Mouse (Mus musculus): ENCODE results near the gene Zfp74.

Gene Zfp74

DNA sequence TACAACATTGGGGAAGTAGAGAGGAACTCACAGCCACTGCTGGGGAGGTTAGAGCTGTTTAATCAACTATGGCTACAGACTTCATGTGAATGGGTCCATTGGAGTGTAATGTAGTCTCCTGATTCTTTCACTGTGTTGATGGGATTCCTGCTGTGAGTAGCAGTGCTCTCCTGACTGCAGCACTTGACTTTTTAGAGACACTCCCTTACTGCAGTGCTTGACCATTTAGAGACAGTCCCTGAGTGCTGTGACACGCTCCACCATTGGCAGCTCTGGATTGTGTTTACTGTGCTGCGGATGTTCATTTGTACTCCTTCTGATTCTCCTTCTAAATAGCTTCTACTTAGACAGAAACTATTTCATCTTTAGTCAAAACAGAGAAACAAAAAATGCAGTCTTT is 11.1 kb downstream of the Zfp74 start:
- DNase-seq = no peak

- no peak for DNase-seq
These were observed 12.9 kb downstream of the Zfp74 start for GRCm38 (mm10) chr7:29941027-29941426.

GRCm38 (mm10) chr7:29938856-29939255 is 15.0 kb downstream of the Zfp74 start:
- no peak for DNase-seq

- no peak for DNase-seq
These were observed 31.1 kb downstream of the Zfp74 start for GRCm38 (mm10) chr7:29922780-29923179.

- DNase-seq = no peak
These were observed 32.3 kb downstream of the Zfp74 start for GRCm38 (mm10) chr7:29921439-29922093.

- DNase-seq = no peak
These were observed 35.8 kb downstream of the Zfp74 start for GRCm38 (mm10) chr7:29918062-29918453.

GRCm38 (mm10) chr7:29917371-29918061 is 36.4 kb downstream of the Zfp74 start:
- no peak for DNase-seq

DNA sequence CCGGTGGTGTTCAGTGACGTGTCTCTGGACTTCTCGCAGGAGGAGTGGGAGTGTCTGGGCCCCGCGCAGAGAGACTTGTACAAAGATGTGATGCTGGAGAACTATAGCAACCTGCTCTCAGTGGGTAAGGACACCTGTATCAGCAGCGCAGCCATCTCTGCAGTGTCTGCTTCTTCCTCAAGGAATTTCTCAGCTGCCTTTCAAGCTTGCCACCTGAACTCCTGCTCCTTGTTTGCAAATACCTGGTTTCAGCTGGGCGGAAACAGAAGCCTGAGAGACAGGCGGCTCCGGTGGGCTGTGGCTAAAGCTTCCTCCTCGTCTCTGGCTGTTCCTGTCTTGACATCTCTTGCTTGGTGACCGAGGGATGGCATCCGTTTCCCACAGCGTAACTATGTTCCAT is 41.7 kb downstream of the Zfp74 start:
- no peak for DNase-seq

- DNase-seq = no peak
These were observed 43.6 kb downstream of the Zfp74 start for GRCm38 (mm10) chr7:29910252-29910651.

DNA sequence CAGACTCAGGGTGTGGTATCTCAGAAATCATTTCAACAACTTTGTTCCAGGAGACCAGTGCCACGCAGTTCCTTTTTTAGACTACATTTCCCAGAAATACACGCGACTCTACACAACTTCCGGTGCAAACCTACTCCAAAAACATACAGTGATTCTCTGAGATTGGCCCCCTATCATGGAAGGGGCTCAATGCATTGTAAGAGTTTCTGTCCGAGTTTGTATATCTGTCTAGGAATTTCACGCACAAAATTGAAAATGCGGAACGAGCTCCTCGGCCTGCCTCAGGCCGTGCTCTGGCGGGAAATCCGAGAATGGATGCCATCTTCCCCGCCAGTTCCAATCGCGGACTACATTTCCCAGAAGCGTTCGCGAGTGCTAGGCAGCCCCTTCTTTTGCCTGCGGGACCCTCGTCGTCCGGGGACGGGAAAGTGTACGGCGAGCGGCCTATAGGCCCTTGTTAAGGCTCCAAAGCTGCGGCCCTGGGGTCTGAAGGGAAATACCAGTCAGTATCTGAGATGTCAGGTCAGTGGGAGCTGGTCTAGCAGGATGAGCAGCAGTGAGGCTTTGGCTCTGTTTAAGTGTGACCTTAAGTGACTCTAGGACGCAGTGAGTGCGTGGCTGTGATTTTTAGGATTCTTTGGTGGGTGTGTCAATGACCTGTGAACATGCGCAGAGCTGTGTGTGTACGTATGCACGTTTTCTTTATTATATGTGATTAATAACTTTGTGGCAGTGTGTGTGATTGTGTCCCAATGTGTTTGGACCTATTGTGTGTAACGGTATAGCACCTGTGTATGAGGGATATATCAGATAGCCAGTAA is 45.5 kb downstream of the Zfp74 start, which contains the start of gene Zfp383:
Zfp383 (plus strand) TSS at position 94 of the 821 bp plus-strand sequence.
- peak; percentile 73 for DNase-seq

DNA sequence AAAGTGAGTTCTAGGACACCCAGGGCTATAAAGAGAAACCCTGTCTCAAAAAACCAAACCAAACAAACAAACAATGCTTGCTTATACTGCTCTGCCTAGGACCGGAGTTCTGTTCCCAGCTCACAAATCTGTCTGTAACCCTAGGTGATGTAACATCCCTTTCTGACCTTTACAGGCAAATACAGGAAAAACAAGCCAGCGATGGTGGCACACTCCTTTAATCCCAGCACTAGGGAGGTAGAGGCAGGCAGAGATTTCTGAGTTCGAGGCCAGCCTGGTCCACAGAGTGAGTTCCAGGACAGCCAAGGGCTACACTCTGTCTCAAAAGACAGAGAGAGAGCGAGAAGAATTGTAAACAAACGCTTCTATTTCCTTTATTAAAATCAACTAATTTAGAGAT is 46.7 kb downstream of the Zfp74 start:
- no peak for DNase-seq

- no peak for DNase-seq
These were observed 47.2 kb downstream of the Zfp74 start for GRCm38 (mm10) chr7:29906682-29907058.

DNA sequence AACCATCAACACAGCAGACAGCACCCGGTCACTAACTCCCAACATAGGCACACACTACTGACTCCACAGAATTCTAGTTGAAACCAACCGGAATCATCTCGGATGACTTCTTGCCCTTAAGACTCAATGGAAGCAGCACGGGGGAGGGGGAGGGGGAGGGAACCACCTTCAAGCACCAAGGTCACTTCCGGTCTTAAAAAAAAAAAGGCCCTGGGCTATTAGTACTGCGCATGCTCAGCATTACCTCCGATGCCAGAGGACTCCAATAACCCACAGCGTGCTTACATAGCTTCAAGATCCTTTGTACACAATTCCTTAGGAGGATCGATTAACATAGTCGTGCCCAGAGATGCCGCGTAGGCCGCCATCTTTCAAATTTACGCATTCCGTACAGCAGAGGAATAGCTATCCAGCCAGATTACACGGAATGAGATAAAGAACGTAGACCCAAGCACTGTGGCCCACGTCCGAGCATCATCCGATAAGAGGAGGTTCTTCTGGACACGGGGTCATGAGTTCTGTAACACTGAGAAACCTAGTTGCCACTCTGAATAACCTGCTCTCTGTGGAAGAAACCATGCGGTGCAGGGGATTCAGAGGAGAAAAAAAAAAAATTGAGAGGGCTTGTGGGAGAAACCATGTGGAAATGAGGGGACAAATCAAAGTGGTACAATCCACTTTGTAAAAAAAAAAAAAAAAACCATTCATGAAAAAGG is 47.8 kb downstream of the Zfp74 start, which contains the start of gene Zfp27:
Zfp27 (minus strand) TSS at position 607 of the 716 bp plus-strand sequence.
- DNase-seq = peak; percentile 38

- DNase-seq = no peak
These were observed 49.8 kb downstream of the Zfp74 start for GRCm38 (mm10) chr7:29904101-29904500.

- no peak for DNase-seq
These were observed 55.5 kb downstream of the Zfp74 start for GRCm38 (mm10) chr7:29898351-29898750.

GRCm38 (mm10) chr7:29892756-29893155 is 61.1 kb downstream of the Zfp74 start:
- DNase-seq = no peak

DNA sequence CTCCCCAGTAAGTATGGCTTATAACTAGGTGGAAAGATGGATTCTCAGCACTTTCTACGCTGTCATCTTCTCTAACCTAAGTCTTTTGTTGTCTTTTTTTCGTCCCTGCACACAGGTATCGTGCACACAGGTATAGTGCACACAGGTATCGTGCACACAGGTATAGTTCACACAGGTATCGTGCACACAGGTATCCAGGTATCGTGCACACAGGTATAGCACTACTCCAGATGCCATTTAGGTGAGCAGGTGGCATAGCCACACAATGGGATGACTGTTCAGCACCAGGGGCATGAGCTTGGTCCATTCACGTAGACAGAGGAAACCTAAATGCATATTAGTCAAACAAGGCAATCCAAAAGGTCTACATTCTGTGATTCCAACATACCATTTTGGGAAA is 63.4 kb downstream of the Zfp74 start:
- no peak for DNase-seq

DNA sequence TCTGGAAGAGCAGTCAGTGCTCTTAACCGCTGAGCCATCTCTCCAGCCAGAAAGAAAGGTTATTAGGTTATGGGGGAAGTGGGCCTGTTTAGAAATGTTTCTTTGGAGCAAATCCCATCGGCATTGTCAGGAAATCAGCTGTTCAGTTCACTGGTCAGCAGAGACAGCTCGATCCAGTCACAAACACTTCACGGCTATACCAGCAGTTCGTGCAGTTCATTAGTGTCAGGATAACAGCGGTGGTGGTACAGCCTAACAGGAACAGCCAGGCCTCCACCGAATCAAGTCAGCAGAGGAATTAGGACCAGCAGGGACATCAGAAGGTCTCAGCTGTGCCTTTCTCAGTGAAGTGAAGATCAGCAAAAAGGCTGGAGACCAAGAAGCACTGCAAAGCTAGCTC is 73.0 kb downstream of the Zfp74 start:
- no peak for DNase-seq

All from right cerebral cortex, postnatal 14 days (tissue).